Mouse (Mus musculus) stomach, embryonic 16.5 days (tissue): Measurements from ENCODE around the gene Pbx1. TPM values are rescaled to one million over a fixed set of nuclear protein-coding genes. Genes with fewer than 3 reads are reported as not detected.

Experiments used
- ATAC-seq: fragments of 200-750 bp; cut with Nextera tagmentation; 2 replicates; pipeline ENCODE4 v1.8.0; 2017; ENCODE audit warnings: moderate number of reproducible peaks, moderate TSS enrichment; ENCODE audit not compliant: insufficient read depth, low FRiP score
- H3K27ac ChIP-seq: fragments of 300-500 bp; sonication (generic); 2 replicates; pipeline ENCODE4 v1.5.1; 2014; ENCODE audit warnings: low read length
- H3K27me3 ChIP-seq: fragments of 300-500 bp; sonication (generic); 2 replicates; pipeline ENCODE4 v1.6.1; 2014; ENCODE audit warnings: low read length, control low read depth, mixed read lengths; ENCODE audit not compliant: control insufficient read depth, insufficient read depth
- H3K36me3 ChIP-seq: fragments of 300-500 bp; sonication (generic); 2 replicates; pipeline ENCODE4 v1.6.1; 2014; ENCODE audit warnings: low read length; ENCODE audit not compliant: control insufficient read depth, insufficient read depth
- H3K4me1 ChIP-seq: fragments of 300-500 bp; sonication (generic); 2 replicates; pipeline ENCODE4 v1.6.1; 2014; ENCODE audit warnings: low read length, control low read depth, mixed read lengths; ENCODE audit not compliant: control insufficient read depth, insufficient read depth
- H3K4me2 ChIP-seq: fragments of 300-500 bp; sonication (generic); 2 replicates; pipeline ENCODE4 v1.6.1; 2014; ENCODE audit warnings: low read depth, low read length, mixed read lengths
- H3K4me3 ChIP-seq: fragments of 300-500 bp; sonication (generic); replicated peaks from 2 replicates; pipeline ENCODE4 v1.5.1; 2014; ENCODE audit warnings: mild to moderate bottlenecking, low read length
- H3K9ac ChIP-seq: fragments of 300-500 bp; sonication (generic); 2 replicates; pipeline ENCODE4 v1.6.1; 2014; ENCODE audit warnings: low read length
- H3K9me3 ChIP-seq: fragments of 300-500 bp; sonication (generic); replicated peaks from 2 replicates; pipeline ENCODE4 v1.6.1; 2016; ENCODE audit warnings: low read length, control low read depth; ENCODE audit not compliant: control insufficient read depth
- WGBS: fragments of 180-500 bp; shearing (Covaris S2); extraction: QIAGEN DNeasy Blood & Tissue Kit; methylation state at CpG from one replicate; pipeline ENCODE4 v1.1.7; 2014; 5-methylcytosine and 5-hydroxymethylcytosine counted together
- polyA plus RNA-seq: library from polyadenylated mRNA; unstranded; fragments of >200 nt; fragmentation: Nextera tagmentation; extraction: Ambion mirVana; gene quantifications from 2 replicates; pipeline ENCODE4 v1.2.1, GENCODE M21; 2015

Gene Pbx1
- polyA plus RNA-seq, 1 experiment from 2014 or later, result 35.6 TPM

- Histone ChIP-seq H3K4me2 (no peak overlapping the region), H3K4me1 (peaks cover 62% of the 10 kb centered on the region), H3K4me3 (no peak overlapping the region), H3K36me3 (no peaks in the 10 kb centered on the region), H3K9ac (peak overlapping the region; percentile 40; the same call in 1 of the 2 replicates), H3K9me3 (no peaks in the 10 kb centered on the region), H3K27ac (peak overlapping the region; percentile 68; the same call in 1 of the 2 replicates), H3K27me3 (no peaks in the 10 kb centered on the region)
- WGBS, result 26% methylated on average over 9 of the region's 9 CpGs
- peak; percentile 12; the same call in 1 of the 2 replicates for ATAC-seq
Observed at GRCm38 (mm10) chr1:168382106-168382822, 49.8 kb downstream of the Pbx1 start.

- WGBS, result 41% methylated on average over 4 of the region's 4 CpGs
- Histone ChIP-seq H3K9me3 (no peaks in the 10 kb centered on the region), H3K9ac (no peak overlapping the region), H3K4me1 (peaks cover 61% of the 10 kb centered on the region), H3K36me3 (no peaks in the 10 kb centered on the region), H3K27ac (no peak overlapping the region), H3K4me2 (no peak overlapping the region), H3K27me3 (no peaks in the 10 kb centered on the region), H3K4me3 (no peak overlapping the region)
- ATAC-seq, result peak; percentile 19; the same call in 1 of the 2 replicates
Observed at GRCm38 (mm10) chr1:168381451-168381850, 50.6 kb downstream of the Pbx1 start.

- Histone ChIP-seq H3K4me1 (peaks cover 55% of the 10 kb centered on the region), H3K9me3 (no peaks in the 10 kb centered on the region), H3K9ac (no peak overlapping the region), H3K27me3 (no peaks in the 10 kb centered on the region), H3K27ac (0 out of 2 replicates have a peak overlapping the region, but pooled peaks have one; percentile 4), H3K4me2 (no peak overlapping the region), H3K4me3 (no peak overlapping the region), H3K36me3 (no peaks in the 10 kb centered on the region)
- 42% methylated on average over 9 of the region's 9 CpGs for WGBS
- no peak for ATAC-seq
Observed at GRCm38 (mm10) chr1:168380241-168380770, 51.8 kb downstream of the Pbx1 start.

GRCm38 (mm10) chr1:168377650-168378049 is 54.4 kb downstream of the Pbx1 start:
- Histone ChIP-seq H3K9ac (no peak overlapping the region), H3K27ac (no peak overlapping the region), H3K9me3 (no peaks in the 10 kb centered on the region), H3K36me3 (no peaks in the 10 kb centered on the region), H3K4me2 (no peak overlapping the region), H3K4me1 (peaks cover 30% of the 10 kb centered on the region), H3K4me3 (no peak overlapping the region), H3K27me3 (no peaks in the 10 kb centered on the region)
- no peak for ATAC-seq
- 61% methylated on average over 6 of the region's 6 CpGs for WGBS

GRCm38 (mm10) chr1:168376330-168376729 is 55.7 kb downstream of the Pbx1 start:
- 27% methylated on average over 3 of the region's 3 CpGs for WGBS
- no peaks in the 10 kb centered on the region for H3K9me3 ChIP-seq
- no peak overlapping the region for H3K9ac ChIP-seq
- no peak overlapping the region for H3K4me3 ChIP-seq
- peaks cover 20% of the 10 kb centered on the region for H3K4me1 ChIP-seq
- H3K27me3 ChIP-seq, result no peaks in the 10 kb centered on the region
- H3K27ac ChIP-seq, result no peak overlapping the region
- ATAC-seq, result no peak; the same call in 1 of the 2 replicates
- H3K4me2 ChIP-seq, result no peak overlapping the region
- H3K36me3 ChIP-seq, result no peaks in the 10 kb centered on the region

GRCm38 (mm10) chr1:168374953-168375600 is 57.0 kb downstream of the Pbx1 start:
- Histone ChIP-seq H3K36me3 (peaks cover 7% of the 10 kb centered on the region; the same call in 1 of the 2 replicates), H3K27ac (no peak overlapping the region), H3K9ac (no peak overlapping the region), H3K9me3 (no peaks in the 10 kb centered on the region), H3K27me3 (no peaks in the 10 kb centered on the region), H3K4me3 (no peak overlapping the region), H3K4me2 (no peak overlapping the region), H3K4me1 (peaks cover 9% of the 10 kb centered on the region)
- ATAC-seq, result peak; percentile 35; the same call in 1 of the 2 replicates
- 63% methylated on average over 12 of the region's 12 CpGs for WGBS

- H3K4me2 ChIP-seq, result no peak overlapping the region
- H3K27ac ChIP-seq, result no peak overlapping the region
- H3K27me3 ChIP-seq, result no peaks in the 10 kb centered on the region
- ATAC-seq, result no peak
- H3K9ac ChIP-seq, result no peak overlapping the region
- H3K4me3 ChIP-seq, result no peak overlapping the region
- H3K36me3 ChIP-seq, result peaks cover 7% of the 10 kb centered on the region; the same call in 1 of the 2 replicates
- H3K9me3 ChIP-seq, result no peaks in the 10 kb centered on the region
- 76% methylated on average over 2 of the region's 2 CpGs for WGBS
- H3K4me1 ChIP-seq, result peaks cover 11% of the 10 kb centered on the region; the same call in 1 of the 2 replicates
Observed at GRCm38 (mm10) chr1:168372089-168372488, 60.0 kb downstream of the Pbx1 start.

GRCm38 (mm10) chr1:168370966-168371365 is 61.1 kb downstream of the Pbx1 start:
- peaks cover 7% of the 10 kb centered on the region; the same call in 1 of the 2 replicates for H3K4me1 ChIP-seq
- peaks cover 7% of the 10 kb centered on the region; the same call in 1 of the 2 replicates for H3K36me3 ChIP-seq
- ATAC-seq, result no peak
- H3K9me3 ChIP-seq, result no peaks in the 10 kb centered on the region
- H3K27ac ChIP-seq, result no peak overlapping the region
- no peak overlapping the region for H3K4me3 ChIP-seq
- 89% methylated on average over 9 of the region's 9 CpGs for WGBS
- H3K9ac ChIP-seq, result no peak overlapping the region
- H3K27me3 ChIP-seq, result no peaks in the 10 kb centered on the region
- H3K4me2 ChIP-seq, result no peak overlapping the region

- no peak for ATAC-seq
- Histone ChIP-seq H3K4me1 (0 out of 2 replicates have a peak, but pooled peaks cover 3% of the 10 kb centered on the region), H3K9me3 (no peaks in the 10 kb centered on the region), H3K27me3 (no peaks in the 10 kb centered on the region), H3K4me2 (no peak overlapping the region), H3K36me3 (peaks cover 6% of the 10 kb centered on the region; the same call in 1 of the 2 replicates), H3K9ac (no peak overlapping the region), H3K27ac (no peak overlapping the region), H3K4me3 (no peak overlapping the region)
- 87% methylated on average over 5 of the region's 5 CpGs for WGBS
Observed at GRCm38 (mm10) chr1:168366261-168366660, 65.8 kb downstream of the Pbx1 start.
